ENCODE assay signal across 1 mouse cellular context in genomic region chr12:69485652-69486651, GRCm38 (mm10).
TF ChIP-seq lines count a peak whose summit lies in the region.

No protein-coding gene starts in this region.

TF ChIP-seq in CH12.LX, 34 proteins besides CTCF, POLR2A, EP300 and RAD21 (continued from another document):
- TF ChIP-seq TCF12 (IDR thresholded peaks at IDR 0.05; ENCODE audit: low read depth, low read length), result peak; percentile 60; the same call in 1 of the 2 replicates
- 0 out of 2 replicates have a peak, but pooled peaks have one; percentile 9 for TF ChIP-seq JUN (IDR thresholded peaks at IDR 0.05; ENCODE audit: insufficient read depth, low read depth, low read length)
- TF ChIP-seq NELFE (IDR thresholded peaks at IDR 0.05; ENCODE audit: low read depth, low read length), result peak; percentile 62; the same call in 1 of the 2 replicates
- peak; percentile 71; the same call in 1 of the 2 replicates for TF ChIP-seq CHD2 (IDR thresholded peaks at IDR 0.05; ENCODE audit: low read length)
- peak; percentile 62 for TF ChIP-seq NRF1 (IDR thresholded peaks at IDR 0.05; ENCODE audit: low read depth, low read length)
- 0 out of 2 replicates have a peak, but pooled peaks have one; percentile 51 for TF ChIP-seq POLR2AphosphoS2 (IDR thresholded peaks at IDR 0.05; ENCODE audit: low read depth, low read length)
- TF ChIP-seq E2F4 (IDR thresholded peaks at IDR 0.05; ENCODE audit: insufficient replicate concordance, low read depth, low read length), result no peak
- no peak for TF ChIP-seq SMC3 (IDR thresholded peaks at IDR 0.05; ENCODE audit: low read depth, low read length)
- peak; percentile 92 for TF ChIP-seq MXI1 (IDR thresholded peaks at IDR 0.05; ENCODE audit: low read depth, low read length)
- peak; percentile 39; the same call in 1 of the 2 replicates for TF ChIP-seq ELF1 (IDR thresholded peaks at IDR 0.05; ENCODE audit: low read depth, low read length)
- TF ChIP-seq USF1 (IDR thresholded peaks at IDR 0.05; ENCODE audit: low read depth, low read length), result peak; percentile 27; the same call in 1 of the 2 replicates
- TF ChIP-seq ETS1 (conservative IDR thresholded peaks at IDR 0.05; ENCODE audit: low read depth, low read length), result 0 out of 2 replicates have a peak, but pooled peaks have one; percentile 8
TF ChIP-seq in CH12.LX: peak in this region for 22.
